Mouse (Mus musculus): ENCODE results near the gene Rab7b. TPM values are rescaled to one million over a fixed set of nuclear protein-coding genes. Genes with fewer than 3 reads are reported as not detected.

The Rab7b gene
- polyA plus RNA-seq, 1 experiment from 2014 or later, result 2.3 TPM

DNA sequence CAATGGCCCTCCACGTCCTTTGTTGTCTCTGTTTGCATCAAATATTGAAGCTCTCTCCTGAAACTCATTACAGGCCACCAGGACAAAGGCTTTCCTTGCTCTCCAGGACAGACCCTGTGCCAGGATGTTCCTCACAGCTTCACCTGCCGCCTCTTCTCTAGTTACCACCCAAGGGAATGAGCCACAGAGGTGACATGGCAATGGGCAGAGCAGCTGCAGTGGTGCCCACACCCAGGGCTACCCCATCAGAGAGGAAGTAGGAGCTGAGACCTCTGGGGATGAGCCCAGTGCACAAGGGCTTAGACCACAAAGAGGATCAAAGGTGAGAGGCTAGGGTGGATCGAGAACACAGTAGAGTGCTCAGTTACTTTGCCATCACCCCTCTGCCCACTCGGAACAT is 35.1 kb downstream of the Rab7b start:
- Histone ChIP-seq H3K36me3 (ENCODE audit: control insufficient read depth, insufficient read depth, low read length) (no peaks in the 10 kb centered on the region), H3K9me3 (ENCODE audit: control insufficient read depth, low read length) (no peaks in the 10 kb centered on the region), H3K27ac (ENCODE audit: low read length) (no peak overlapping the region), H3K4me1 (replicated peaks; ENCODE audit: control insufficient read depth, insufficient read depth, low read length) (peaks cover 4% of the 10 kb centered on the region; the same call in 1 of the 2 replicates), H3K4me3 (ENCODE audit: low read length) (no peak overlapping the region), H3K4me2 (ENCODE audit: low read depth, low read length) (no peak overlapping the region), H3K27me3 (ENCODE audit: control insufficient read depth, insufficient read depth, low read depth, low read length) (no peaks in the 10 kb centered on the region), H3K9ac (ENCODE audit: low read length) (no peak overlapping the region)
- ATAC-seq (ENCODE audit: low read depth), result no peak
- 78% methylated on average over 4 of the region's 4 CpGs for WGBS

DNA sequence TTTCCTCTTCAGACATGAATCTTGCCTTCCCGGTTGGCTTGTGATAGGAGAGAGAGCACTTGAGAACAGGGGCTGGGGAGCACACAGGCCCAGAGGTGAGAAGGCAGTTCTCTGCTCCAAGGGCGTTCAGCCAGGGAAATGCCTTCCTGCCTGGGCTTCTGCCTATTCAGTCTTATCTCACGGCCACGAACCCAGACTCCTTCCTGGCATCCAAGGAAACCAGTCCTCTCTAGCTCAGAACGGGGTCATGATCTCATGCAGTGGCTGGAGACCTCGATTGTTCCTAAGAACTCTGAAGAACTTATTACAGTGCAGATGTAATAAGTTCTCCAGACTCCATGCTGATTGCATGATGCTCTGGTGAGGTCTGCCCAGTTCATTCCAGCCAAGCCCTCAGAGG is 38.1 kb downstream of the Rab7b start:
- no peaks in the 10 kb centered on the region for H3K9me3 ChIP-seq (ENCODE audit: control insufficient read depth, low read length)
- no peak overlapping the region for H3K4me3 ChIP-seq (ENCODE audit: low read length)
- H3K9ac ChIP-seq (ENCODE audit: low read length), result no peak overlapping the region
- WGBS, result 34% methylated on average over 6 of the region's 6 CpGs
- ATAC-seq (ENCODE audit: low read depth), result peak; percentile 31; the same call in 1 of the 2 replicates
- no peak overlapping the region for H3K27ac ChIP-seq (ENCODE audit: low read length)
- H3K4me1 ChIP-seq (replicated peaks; ENCODE audit: control insufficient read depth, insufficient read depth, low read length), result peaks cover 4% of the 10 kb centered on the region; the same call in 1 of the 2 replicates
- H3K4me2 ChIP-seq (ENCODE audit: low read depth, low read length), result no peak overlapping the region
- H3K27me3 ChIP-seq (ENCODE audit: control insufficient read depth, insufficient read depth, low read depth, low read length), result no peaks in the 10 kb centered on the region
- H3K36me3 ChIP-seq (ENCODE audit: control insufficient read depth, insufficient read depth, low read length), result no peaks in the 10 kb centered on the region

DNA sequence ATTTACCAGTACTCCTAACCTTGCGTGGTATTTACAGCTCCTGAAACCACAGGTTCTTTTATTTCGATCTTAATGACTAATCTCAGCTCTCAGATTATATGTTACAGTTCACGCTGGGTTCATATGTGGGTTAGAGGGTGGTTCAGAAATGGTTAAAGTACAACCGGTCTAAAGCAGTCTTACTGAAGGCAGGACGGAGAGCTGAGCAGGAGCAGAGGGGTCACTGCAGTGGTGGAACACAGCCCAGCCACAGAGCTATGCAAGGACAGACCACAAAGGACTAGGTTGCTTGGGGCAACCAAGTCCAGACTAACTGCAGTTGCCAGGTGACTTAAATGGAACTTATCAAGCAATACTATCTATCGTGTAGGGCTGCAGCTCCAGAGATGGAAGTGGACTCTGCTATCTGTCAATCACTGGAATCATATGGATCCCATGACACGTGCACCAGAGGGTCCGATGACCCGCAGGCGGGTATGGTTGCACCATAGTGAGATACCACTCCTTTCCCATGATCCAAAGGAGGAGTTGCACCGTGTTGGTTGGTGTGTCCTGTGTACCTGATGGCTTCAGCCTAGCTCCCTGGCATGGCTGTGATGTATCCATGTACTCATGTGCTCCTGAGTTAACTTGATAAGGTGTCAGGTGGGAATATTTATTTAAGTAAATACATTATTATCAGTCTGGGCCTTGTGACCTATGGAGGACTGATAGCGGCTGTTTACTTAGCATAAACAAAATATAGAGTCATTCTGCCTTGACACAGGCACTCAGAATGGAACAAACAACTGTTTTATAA is 42.3 kb downstream of the Rab7b start:
- H3K36me3 ChIP-seq (ENCODE audit: control insufficient read depth, insufficient read depth, low read length), result no peaks in the 10 kb centered on the region
- H3K4me1 ChIP-seq (replicated peaks; ENCODE audit: control insufficient read depth, insufficient read depth, low read length), result peaks cover 4% of the 10 kb centered on the region; the same call in 1 of the 2 replicates
- WGBS, result 76% methylated on average over 12 of the region's 12 CpGs
- H3K4me2 ChIP-seq (ENCODE audit: low read depth, low read length), result no peak overlapping the region
- no peaks in the 10 kb centered on the region for H3K27me3 ChIP-seq (ENCODE audit: control insufficient read depth, insufficient read depth, low read depth, low read length)
- H3K27ac ChIP-seq (ENCODE audit: low read length), result no peak overlapping the region
- no peaks in the 10 kb centered on the region for H3K9me3 ChIP-seq (ENCODE audit: control insufficient read depth, low read length)
- H3K9ac ChIP-seq (ENCODE audit: low read length), result no peak overlapping the region
- no peak for ATAC-seq (ENCODE audit: low read depth)
- no peak overlapping the region for H3K4me3 ChIP-seq (ENCODE audit: low read length)

DNA sequence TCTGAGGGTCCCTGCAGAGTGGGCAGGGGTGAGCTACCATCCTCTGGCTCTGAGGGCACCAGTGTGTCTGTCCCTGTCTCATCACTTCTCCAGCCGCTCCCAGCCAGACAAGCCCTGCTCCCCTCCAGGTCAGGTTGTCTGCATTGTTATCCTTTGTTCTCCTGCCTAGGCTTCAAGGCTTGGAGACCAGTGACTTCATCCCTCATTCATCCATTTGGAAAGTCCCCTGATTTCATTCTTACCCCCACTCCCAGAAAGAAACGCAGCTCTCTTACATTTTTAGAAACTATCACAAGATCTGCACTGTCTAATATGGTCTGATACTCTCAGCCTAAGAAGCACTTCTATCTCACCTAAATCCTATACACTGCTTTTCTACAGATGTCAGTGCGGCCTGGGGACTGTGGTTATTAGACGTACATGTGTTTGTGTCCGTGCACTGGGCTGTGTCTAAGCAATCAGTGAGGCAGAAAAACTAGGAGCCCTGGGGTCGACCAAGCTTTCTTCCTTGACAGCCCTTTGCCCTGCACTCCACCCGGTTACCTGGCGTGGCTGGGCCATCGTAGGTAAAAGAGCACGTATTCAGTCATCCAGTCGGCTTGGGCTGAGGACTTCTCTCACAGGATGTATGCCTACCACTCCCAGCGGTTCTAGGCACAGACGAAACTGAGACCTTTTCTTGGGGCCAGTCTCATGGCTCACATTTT is 45.1 kb downstream of the Rab7b start:
- H3K9ac ChIP-seq (ENCODE audit: low read length), result no peak overlapping the region
- H3K27ac ChIP-seq (ENCODE audit: low read length), result no peak overlapping the region
- no peak for ATAC-seq (ENCODE audit: low read depth)
- no peaks in the 10 kb centered on the region for H3K27me3 ChIP-seq (ENCODE audit: control insufficient read depth, insufficient read depth, low read depth, low read length)
- 72% methylated on average over 13 of the region's 13 CpGs for WGBS
- H3K9me3 ChIP-seq (ENCODE audit: control insufficient read depth, low read length), result no peaks in the 10 kb centered on the region
- peaks cover 6% of the 10 kb centered on the region for H3K4me1 ChIP-seq (replicated peaks; ENCODE audit: control insufficient read depth, insufficient read depth, low read length)
- no peak overlapping the region for H3K4me2 ChIP-seq (ENCODE audit: low read depth, low read length)
- H3K4me3 ChIP-seq (ENCODE audit: low read length), result no peak overlapping the region
- no peaks in the 10 kb centered on the region for H3K36me3 ChIP-seq (ENCODE audit: control insufficient read depth, insufficient read depth, low read length)

DNA sequence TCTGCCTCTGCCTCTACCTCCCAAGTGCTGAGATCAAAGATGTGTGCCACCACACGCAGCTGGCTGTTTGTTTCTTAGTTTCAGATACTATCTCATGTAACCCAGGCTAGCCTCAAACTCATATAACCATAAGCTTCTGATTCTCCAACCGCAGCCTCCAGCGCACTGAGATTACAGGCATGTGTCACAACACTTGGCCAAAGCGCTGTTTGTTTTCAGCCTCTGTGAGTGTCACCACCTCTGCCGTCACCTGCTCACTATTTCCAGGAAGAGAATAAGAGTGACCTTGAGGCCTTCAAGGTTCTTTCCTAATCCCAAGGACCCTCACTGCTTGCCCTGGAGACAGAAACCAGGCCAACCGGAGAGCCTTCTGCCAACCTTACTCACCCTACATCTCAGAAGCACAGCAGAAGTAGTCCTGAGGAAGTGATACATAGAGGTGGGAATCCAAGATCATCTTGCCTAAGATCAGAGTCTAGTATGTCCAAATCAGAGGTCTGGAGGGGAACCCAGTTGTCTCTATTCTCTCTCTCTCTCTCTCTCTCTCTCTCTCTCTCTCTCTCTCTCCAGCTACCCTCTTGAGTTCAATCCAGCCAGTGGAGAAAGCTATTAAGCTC is 46.3 kb downstream of the Rab7b start:
- Histone ChIP-seq H3K27ac (ENCODE audit: low read length) (no peak overlapping the region), H3K9me3 (ENCODE audit: control insufficient read depth, low read length) (no peaks in the 10 kb centered on the region), H3K4me1 (replicated peaks; ENCODE audit: control insufficient read depth, insufficient read depth, low read length) (peaks cover 6% of the 10 kb centered on the region), H3K4me2 (ENCODE audit: low read depth, low read length) (no peak overlapping the region), H3K27me3 (ENCODE audit: control insufficient read depth, insufficient read depth, low read depth, low read length) (no peaks in the 10 kb centered on the region), H3K4me3 (ENCODE audit: low read length) (no peak overlapping the region), H3K36me3 (ENCODE audit: control insufficient read depth, insufficient read depth, low read length) (no peaks in the 10 kb centered on the region), H3K9ac (ENCODE audit: low read length) (no peak overlapping the region)
- 88% methylated on average over 6 of the region's 6 CpGs for WGBS
- no peak for ATAC-seq (ENCODE audit: low read depth)

DNA sequence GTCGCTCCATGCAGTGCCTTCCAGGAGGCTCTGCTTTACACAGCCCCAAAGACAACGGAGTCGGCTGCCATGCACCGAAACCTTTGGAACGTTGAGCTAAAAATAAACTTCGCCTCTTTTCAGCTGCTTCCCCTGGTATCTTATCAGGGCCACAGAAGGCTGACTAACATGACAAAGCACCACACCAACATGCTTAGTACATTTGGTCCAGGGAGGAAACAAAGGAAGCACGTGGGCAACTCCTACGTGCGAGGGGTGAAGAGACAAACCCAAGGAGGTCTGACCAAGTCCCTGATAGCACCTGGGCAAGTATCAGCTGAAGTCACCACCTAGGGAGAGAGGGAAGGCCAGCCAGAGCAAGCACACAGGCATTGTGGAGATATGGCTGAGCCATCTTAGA is 48.0 kb downstream of the Rab7b start:
- H3K36me3 ChIP-seq (ENCODE audit: control insufficient read depth, insufficient read depth, low read length), result no peaks in the 10 kb centered on the region
- no peaks in the 10 kb centered on the region for H3K27me3 ChIP-seq (ENCODE audit: control insufficient read depth, insufficient read depth, low read depth, low read length)
- ATAC-seq (ENCODE audit: low read depth), result no peak
- no peak overlapping the region for H3K9ac ChIP-seq (ENCODE audit: low read length)
- H3K4me1 ChIP-seq (replicated peaks; ENCODE audit: control insufficient read depth, insufficient read depth, low read length), result peaks cover 9% of the 10 kb centered on the region
- H3K4me3 ChIP-seq (ENCODE audit: low read length), result no peak overlapping the region
- H3K27ac ChIP-seq (ENCODE audit: low read length), result no peak overlapping the region
- H3K4me2 ChIP-seq (ENCODE audit: low read depth, low read length), result no peak overlapping the region
- 69% methylated on average over 9 of the region's 9 CpGs for WGBS
- no peaks in the 10 kb centered on the region for H3K9me3 ChIP-seq (ENCODE audit: control insufficient read depth, low read length)

DNA sequence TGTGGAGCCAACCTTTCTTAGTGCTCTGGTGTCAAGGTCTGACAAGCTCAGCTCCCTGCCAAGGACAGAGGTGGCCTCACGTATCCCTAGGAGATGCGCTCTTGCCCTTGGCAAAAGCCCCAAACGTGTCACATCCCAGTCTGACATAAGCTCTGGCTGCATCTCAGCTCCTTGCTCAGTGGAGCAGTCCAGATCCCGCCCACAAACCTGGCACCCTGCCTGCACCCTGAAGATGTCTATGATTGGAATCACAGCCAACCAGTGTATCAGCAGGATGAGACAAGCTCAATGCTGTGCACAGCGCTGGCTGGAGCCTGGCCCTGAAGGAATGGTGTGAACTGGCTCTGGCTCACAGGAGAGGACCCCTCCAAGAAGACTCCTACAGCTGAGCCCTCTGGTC is 48.8 kb downstream of the Rab7b start:
- peak; percentile 90 for ATAC-seq (ENCODE audit: low read depth)
- no peaks in the 10 kb centered on the region for H3K36me3 ChIP-seq (ENCODE audit: control insufficient read depth, insufficient read depth, low read length)
- H3K4me2 ChIP-seq (ENCODE audit: low read depth, low read length), result no peak overlapping the region
- H3K4me1 ChIP-seq (replicated peaks; ENCODE audit: control insufficient read depth, insufficient read depth, low read length), result peaks cover 9% of the 10 kb centered on the region
- H3K4me3 ChIP-seq (ENCODE audit: low read length), result no peak overlapping the region
- H3K9me3 ChIP-seq (ENCODE audit: control insufficient read depth, low read length), result no peaks in the 10 kb centered on the region
- 37% methylated on average over 5 of the region's 5 CpGs for WGBS
- no peak overlapping the region for H3K27ac ChIP-seq (ENCODE audit: low read length)
- H3K27me3 ChIP-seq (ENCODE audit: control insufficient read depth, insufficient read depth, low read depth, low read length), result no peaks in the 10 kb centered on the region
- H3K9ac ChIP-seq (ENCODE audit: low read length), result no peak overlapping the region

DNA sequence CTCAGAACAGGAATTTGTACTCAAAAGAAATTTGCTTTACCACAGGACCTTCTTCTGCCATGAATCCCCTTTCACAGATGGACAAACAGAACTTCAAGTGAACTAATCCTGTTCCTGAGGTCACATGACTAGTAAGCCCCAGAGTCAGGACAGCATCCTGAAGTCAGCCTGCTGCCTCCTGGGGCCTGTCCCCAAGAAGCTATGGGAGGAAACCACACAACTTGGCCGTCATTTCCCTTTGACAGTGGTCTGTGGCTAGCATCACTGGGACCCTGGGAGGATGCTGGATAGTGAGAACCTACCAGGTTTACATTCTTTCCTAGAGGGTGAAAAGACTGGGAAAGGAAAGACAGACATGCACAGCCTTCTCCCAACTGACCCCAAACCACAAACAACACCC is 50.3 kb downstream of the Rab7b start:
- no peak overlapping the region for H3K27ac ChIP-seq (ENCODE audit: low read length)
- no peaks in the 10 kb centered on the region for H3K27me3 ChIP-seq (ENCODE audit: control insufficient read depth, insufficient read depth, low read depth, low read length)
- no peak overlapping the region for H3K4me3 ChIP-seq (ENCODE audit: low read length)
- no peak overlapping the region for H3K4me2 ChIP-seq (ENCODE audit: low read depth, low read length)
- ATAC-seq (ENCODE audit: low read depth), result no peak
- H3K36me3 ChIP-seq (ENCODE audit: control insufficient read depth, insufficient read depth, low read length), result no peaks in the 10 kb centered on the region
- 71% methylated on average over 1 of the region's 1 CpGs for WGBS
- H3K9me3 ChIP-seq (ENCODE audit: control insufficient read depth, low read length), result no peaks in the 10 kb centered on the region
- H3K4me1 ChIP-seq (replicated peaks; ENCODE audit: control insufficient read depth, insufficient read depth, low read length), result peaks cover 13% of the 10 kb centered on the region
- H3K9ac ChIP-seq (ENCODE audit: low read length), result no peak overlapping the region

DNA sequence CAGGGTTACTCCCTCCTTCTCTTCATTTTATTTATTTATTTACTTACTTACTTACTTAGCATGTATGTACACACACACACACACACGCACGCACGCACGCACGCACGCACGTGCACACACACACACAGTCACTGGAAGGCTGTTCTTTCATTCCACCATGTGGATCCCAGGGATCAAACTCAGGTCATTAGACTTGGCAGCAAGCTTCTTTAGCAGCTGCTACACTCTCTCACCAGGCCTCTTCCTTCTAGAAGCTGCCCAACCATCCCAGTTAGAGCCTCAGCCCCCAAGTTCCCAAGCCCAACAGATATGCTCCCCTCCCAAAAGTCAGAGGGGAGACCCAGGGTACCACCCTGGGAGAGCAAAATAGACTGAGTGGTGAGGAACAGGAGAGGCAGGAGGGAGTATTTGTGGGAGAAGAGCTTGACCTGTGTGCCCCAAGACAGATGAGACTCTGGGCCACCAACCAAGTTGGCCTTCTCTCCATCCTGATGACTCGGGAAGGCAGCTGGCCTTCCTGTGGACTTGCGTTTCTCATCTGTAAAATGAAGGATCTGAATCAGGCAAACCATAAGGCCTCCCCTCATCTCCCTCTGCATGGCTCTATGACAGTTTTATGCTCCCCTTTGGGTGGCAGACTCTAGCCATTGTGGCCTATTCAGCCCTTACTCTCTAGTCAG is 51.1 kb downstream of the Rab7b start:
- Histone ChIP-seq H3K4me2 (ENCODE audit: low read depth, low read length) (no peak overlapping the region), H3K4me1 (replicated peaks; ENCODE audit: control insufficient read depth, insufficient read depth, low read length) (peaks cover 13% of the 10 kb centered on the region), H3K4me3 (ENCODE audit: low read length) (no peak overlapping the region), H3K9me3 (ENCODE audit: control insufficient read depth, low read length) (no peaks in the 10 kb centered on the region), H3K27me3 (ENCODE audit: control insufficient read depth, insufficient read depth, low read depth, low read length) (no peaks in the 10 kb centered on the region), H3K27ac (ENCODE audit: low read length) (no peak overlapping the region), H3K36me3 (ENCODE audit: control insufficient read depth, insufficient read depth, low read length) (no peaks in the 10 kb centered on the region), H3K9ac (ENCODE audit: low read length) (no peak overlapping the region)
- 82% methylated on average over 9 of the region's 9 CpGs for WGBS
- ATAC-seq (ENCODE audit: low read depth), result no peak
